Mouse (Mus musculus) liver, embryonic 14.5 days (tissue): ENCODE results near the gene Cnih4. TPM values are rescaled to one million over a fixed set of nuclear protein-coding genes. Genes with fewer than 3 reads are reported as not detected.
A peak's percentile ranks its signal among the peaks of the same experiment; 100 is the strongest.

Experiments used
- ATAC-seq: fragments of 200-750 bp; cut with Nextera tagmentation; 2 replicates; pipeline ENCODE4 v1.8.0; 2017; ENCODE audit warnings: moderate number of reproducible peaks, mild to moderate bottlenecking, moderate library complexity; ENCODE audit not compliant: insufficient read depth
- DNase-seq, 3 experiments: peaks; one replicate each; pipeline ENCODE4 v3.0.0-alpha.2; 2012 to 2013; ENCODE audit warnings: low read depth in 3 of 3, low spot score in 3 of 3
- H3K27ac ChIP-seq: fragments of 300-500 bp; sonication (generic); 2 replicates; pipeline ENCODE4 v1.5.1; 2014; ENCODE audit warnings: moderate library complexity, mild to moderate bottlenecking, control low read depth, inconsistent platforms
- H3K27me3 ChIP-seq: fragments of 300-500 bp; sonication (generic); 2 replicates; pipeline ENCODE4 v1.6.1; 2014; ENCODE audit warnings: mild to moderate bottlenecking, low read length, moderate library complexity; ENCODE audit not compliant: control insufficient read depth, insufficient read depth
- H3K36me3 ChIP-seq: fragments of 300-500 bp; sonication (generic); replicated peaks from 2 replicates; pipeline ENCODE4 v1.6.1; 2014; ENCODE audit warnings: low read depth; ENCODE audit not compliant: control insufficient read depth, insufficient read depth
- H3K4me1 ChIP-seq, 2 experiments: fragments of 200-500 bp in 1 of 2; fragments of 300-500 bp in 1 of 2; sonication (generic) in 1 of 2; replicated peaks; 2 replicates each; pipeline ENCODE4 v1.6.1; 2012 to 2014; ENCODE audit warnings: antibody characterized with exemption in 1 of 2, inconsistent platforms in 1 of 2, low read length in 1 of 2; ENCODE audit not compliant: control insufficient read depth in 2 of 2, insufficient read depth in 2 of 2
- H3K4me2 ChIP-seq: fragments of 300-500 bp; sonication (generic); 2 replicates; pipeline ENCODE4 v1.6.1; 2014; ENCODE audit warnings: low read depth, mild to moderate bottlenecking, control low read depth, moderate library complexity
- H3K4me3 ChIP-seq, 2 experiments: fragments of 200-500 bp in 1 of 2; fragments of 300-500 bp in 1 of 2; sonication (generic) in 1 of 2; 2 replicates each; pipeline ENCODE4 v1.5.1; 2012 to 2014; ENCODE audit warnings: low read depth in 2 of 2, low read length in 2 of 2, mild to moderate bottlenecking in 2 of 2, control low read depth in 1 of 2, inconsistent platforms in 1 of 2, moderate library complexity in 1 of 2; ENCODE audit not compliant: insufficient read depth in 1 of 2
- H3K9ac ChIP-seq: fragments of 300-500 bp; sonication (generic); replicated peaks from 2 replicates; pipeline ENCODE4 v1.6.1; 2014; ENCODE audit warnings: mild to moderate bottlenecking, control low read depth, moderate library complexity
- H3K9me3 ChIP-seq: fragments of 300-500 bp; sonication (generic); 2 replicates; pipeline ENCODE4 v1.6.1; 2016; ENCODE audit warnings: low read length, mixed read lengths; ENCODE audit not compliant: control insufficient read depth
- CTCF ChIP-seq: IDR thresholded peaks from 2 replicates; pipeline ENCODE4 v1.5.1; 2016; ENCODE audit warnings: antibody characterized with exemption, low read depth, control low read depth
- EP300 ChIP-seq: IDR thresholded peaks from 2 replicates; pipeline ENCODE4 v1.6.1; 2016; ENCODE audit warnings: antibody characterized with exemption, low read depth
- WGBS: fragments of 180-500 bp; shearing (Covaris S2); extraction: QIAGEN DNeasy Blood & Tissue Kit; methylation state at CpG from one replicate; pipeline ENCODE4 v1.1.7; 2014; ENCODE audit not compliant: insufficient replicate concordance; 5-methylcytosine and 5-hydroxymethylcytosine counted together
- polyA plus RNA-seq, 2 experiments: library from polyadenylated mRNA; depleted of rRNA in 1 of 2; stranded (reverse) in 1 of 2; unstranded in 1 of 2; fragments of >200 nt; fragmentation: Nextera tagmentation in 1 of 2; extraction: Ambion mirVana in 1 of 2; gene quantifications; 2 replicates each; pipeline versions ENCODE4 v1.2.1 to v1.2.3; 2012 to 2014

Cnih4 gene
- polyA plus RNA-seq (2012; rRNA removed) (9.5 and 10.0 TPM in 2 replicates), polyA plus RNA-seq (2014; fragmentation: Nextera tagmentation; extraction: Ambion mirVana) (53.3 and 55.4 TPM in 2 replicates)

GRCm38 (mm10) chr1:181143950-181144836, at the start of gene Cnih4, which contains the start of gene Nvl:
Gene Cnih4, plus strand, starts transcription at chr1:181144693.
Gene Nvl, minus strand, starts transcription at chr1:181144204.
- ATAC-seq (peak; percentile 95), DNase-seq (peak; percentile 91 to 92 (median 91))
- Histone ChIP-seq H3K4me3 (peak within 1 kb of the TSS; percentile 83 to 99), H3K27me3 (no peaks in the 10 kb centered on the region), H3K27ac (peak within 1 kb of the TSS; percentile 93), H3K4me1 (peaks cover 20 to 35% of the 10 kb centered on the region in 2 experiments), H3K36me3 (peaks cover 21% of the 10 kb centered on the region), H3K9ac (peak within 1 kb of the TSS; percentile 89), H3K9me3 (no peaks in the 10 kb centered on the region), H3K4me2 (peak within 1 kb of the TSS; percentile 87)
- under 1% methylated on average over 52 of the region's 52 CpGs for WGBS
- peak; percentile 25; the same call in 1 of the 2 replicates for TF ChIP-seq CTCF
- TF ChIP-seq EP300 = peak; percentile 64

GRCm38 (mm10) chr1:181117112-181117511, 27.4 kb upstream of the Cnih4 start:
- peaks cover 47% of the 10 kb centered on the region for H3K36me3 ChIP-seq
- H3K9me3 ChIP-seq = no peaks in the 10 kb centered on the region
- no peaks in the 10 kb centered on the region for H3K4me1 ChIP-seq
- WGBS = 85% methylated on average over 4 of the region's 4 CpGs
- no peak overlapping the region for H3K9ac ChIP-seq
- no peak overlapping the region for H3K27ac ChIP-seq
- DNase-seq (no peak), ATAC-seq (no peak)
- H3K4me3 ChIP-seq = no peak overlapping the region
- TF ChIP-seq CTCF (no peak), EP300 (no peak)
- H3K27me3 ChIP-seq = no peaks in the 10 kb centered on the region
- H3K4me2 ChIP-seq = no peak overlapping the region

GRCm38 (mm10) chr1:181124145-181124544, 20.3 kb upstream of the Cnih4 start:
- Histone ChIP-seq H3K27ac (no peak overlapping the region), H3K36me3 (peaks cover 50% of the 10 kb centered on the region), H3K4me1 (no peaks in the 10 kb centered on the region), H3K4me2 (no peak overlapping the region), H3K9me3 (no peaks in the 10 kb centered on the region), H3K4me3 (no peak overlapping the region), H3K9ac (no peak overlapping the region), H3K27me3 (no peaks in the 10 kb centered on the region)
- TF ChIP-seq EP300 = no peak
- no peak for TF ChIP-seq CTCF
- ATAC-seq = no peak
- no peak for DNase-seq
- WGBS = 90% methylated on average over 2 of the region's 2 CpGs

DNA sequence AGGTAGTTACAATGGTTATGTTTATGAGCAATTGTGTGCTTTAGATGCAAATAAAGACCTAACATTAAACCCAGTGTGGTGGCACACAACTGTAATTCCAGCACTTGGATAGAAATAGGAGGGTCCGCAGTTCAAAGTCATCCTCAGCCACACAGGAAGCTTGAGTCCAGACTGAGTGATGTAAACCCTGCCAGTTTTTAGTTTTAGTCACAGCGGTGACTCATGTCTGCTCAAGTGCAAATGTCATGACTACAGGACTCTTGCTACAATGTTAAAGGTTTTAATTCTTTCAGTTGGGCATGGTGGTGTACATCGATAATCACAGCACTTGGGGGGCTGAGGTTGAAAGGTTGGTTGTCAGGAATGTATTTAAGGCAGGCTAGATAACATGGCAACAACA, 18.6 kb upstream of the Cnih4 start:
- Histone ChIP-seq H3K9me3 (no peaks in the 10 kb centered on the region), H3K4me2 (no peak overlapping the region), H3K27ac (no peak overlapping the region), H3K27me3 (no peaks in the 10 kb centered on the region), H3K36me3 (peaks cover 53% of the 10 kb centered on the region), H3K4me1 (no peaks in the 10 kb centered on the region), H3K9ac (no peak overlapping the region), H3K4me3 (no peak overlapping the region)
- 84% methylated on average over 3 of the region's 3 CpGs for WGBS
- ATAC-seq (no peak), DNase-seq (no peak)
- TF ChIP-seq EP300 (no peak), CTCF (no peak)

GRCm38 (mm10) chr1:181126766-181127165, 17.7 kb upstream of the Cnih4 start:
- Histone ChIP-seq H3K9me3 (no peaks in the 10 kb centered on the region), H3K4me2 (no peak overlapping the region), H3K4me1 (no peaks in the 10 kb centered on the region), H3K9ac (no peak overlapping the region), H3K27me3 (no peaks in the 10 kb centered on the region), H3K4me3 (no peak overlapping the region), H3K36me3 (peaks cover 51% of the 10 kb centered on the region), H3K27ac (no peak overlapping the region)
- ATAC-seq = no peak
- DNase-seq = no peak
- 81% methylated on average over 9 of the region's 9 CpGs for WGBS
- no peak for TF ChIP-seq EP300
- no peak for TF ChIP-seq CTCF
